Mouse (Mus musculus) ES-Bruce4 (cell line): ENCODE data around the gene Fbxo6.
"Not testable (repeated sequence)": the region's sequence is repeated elsewhere in the genome, so short reads cannot be mapped to it uniquely, and the experiment has no call there.

Experiments used
- CTCF ChIP-seq: IDR thresholded peaks from one replicate; pipeline ENCODE4 v1.8.1; 2011; ENCODE audit warnings: low read depth, low read length
- EP300 ChIP-seq: IDR thresholded peaks from 2 replicates; pipeline ENCODE4 v1.6.1; 2011; ENCODE audit warnings: low read depth, low read length; ENCODE audit not compliant: insufficient read depth
- POLR2A ChIP-seq: IDR thresholded peaks from one replicate; pipeline ENCODE4 v1.8.1; 2011; ENCODE audit warnings: low read length; ENCODE audit not compliant: insufficient read depth

DNA sequence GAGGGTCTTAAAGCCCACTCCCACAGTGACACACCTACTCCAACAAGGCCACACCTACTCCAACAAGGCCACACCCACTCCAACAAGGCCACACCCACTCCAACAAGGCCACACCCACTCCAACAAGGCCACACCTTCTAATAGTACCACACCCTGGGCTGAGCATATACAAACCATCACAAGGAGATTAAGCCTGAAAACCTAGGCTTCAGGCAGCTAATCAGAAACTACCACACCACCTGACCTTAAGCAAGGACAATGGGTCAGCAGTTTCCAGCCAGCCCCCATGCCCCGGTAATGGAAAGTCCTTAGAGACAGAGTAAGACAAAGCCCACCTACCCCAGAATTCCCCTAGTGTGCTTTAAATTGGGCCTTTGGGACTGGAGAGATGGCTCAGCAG is 36.8 kb upstream of the Fbxo6 start:
- TF ChIP-seq CTCF, EP300, POLR2A: not testable (repeated sequence)
